9 mouse cellular contexts compared by ENCODE assay signal in genomic region chr5:125052237-125052602, GRCm38 (mm10). TPM values are rescaled to one million over a fixed set of nuclear protein-coding genes. Genes with fewer than 3 reads are reported as not detected.
A peak's percentile ranks its signal among the peaks of the same experiment; 100 is the strongest.
DNase-seq lines count a peak whose midpoint lies in the region; ATAC-seq lines count a peak whose summit lies in the region.
"Had no signal": no experiment of that assay in that cellular context is flagged by ENCODE, and none has a peak within 500 bp of the region (broad histone marks: within the 10 kb centered on the region; RNA-seq: fewer than 3 reads in every experiment).

No protein-coding gene starts in this region.

- H3K36me3 ChIP-seq in midbrain, embryonic 10.5 days: peaks cover 85% of the 10 kb centered on the region
- H3K36me3 ChIP-seq in midbrain, embryonic 16.5 days (ENCODE audit: control insufficient read depth, insufficient read depth, low read length): peaks cover 20% of the 10 kb centered on the region
- H3K36me3 ChIP-seq in liver, embryonic 15.5 days (replicated peaks): peaks cover 33% of the 10 kb centered on the region

- DNase-seq in midbrain, embryonic 10.5 days (ENCODE audit: low spot score): no peak
- DNase-seq in spleen, adult 18-20 months: peak; percentile 29 to 36
- no peak for DNase-seq in right cerebral cortex, postnatal 4 days
- no peak for DNase-seq in gastrocnemius, postnatal 14 days

- H3K4me1 ChIP-seq in midbrain, embryonic 10.5 days: peaks cover 57% of the 10 kb centered on the region
- peaks cover 13% of the 10 kb centered on the region for H3K4me1 ChIP-seq in midbrain, embryonic 16.5 days (ENCODE audit: control insufficient read depth, insufficient read depth, low read length)
- peaks cover 93% of the 10 kb centered on the region for H3K4me1 ChIP-seq in liver, embryonic 15.5 days (replicated peaks)

- H3K27ac ChIP-seq in midbrain, embryonic 10.5 days (replicated peaks): peak overlapping the region; percentile 64; the same call in 1 of the 2 replicates
- H3K27ac ChIP-seq in midbrain, embryonic 16.5 days (ENCODE audit: low read length): no peak overlapping the region
- H3K27ac ChIP-seq in liver, embryonic 15.5 days (replicated peaks): peak overlapping the region; percentile 73
- H3K27ac ChIP-seq: embryonic facial prominence, embryonic 13.5 days; kidney, postnatal 0 days had no signal

- no peaks in the 10 kb centered on the region for H3K9me3 ChIP-seq in midbrain, embryonic 10.5 days (replicated peaks)
- H3K9me3 ChIP-seq in midbrain, embryonic 16.5 days (replicated peaks; ENCODE audit: control insufficient read depth, low read length, poor library complexity, severe bottlenecking): no peaks in the 10 kb centered on the region
- no peaks in the 10 kb centered on the region for H3K9me3 ChIP-seq in liver, embryonic 15.5 days (replicated peaks)
- H3K9me3 ChIP-seq: embryonic facial prominence, embryonic 13.5 days had no signal

- intact Hi-C loops in gastrocnemius, postnatal 14 days (cut with DNase I; ENCODE audit: low total_unique reads): no loop called here

- peaks cover 2% of the 10 kb centered on the region; the same call in 1 of the 2 replicates for H3K27me3 ChIP-seq in midbrain, embryonic 10.5 days (ENCODE audit: low read depth, poor library complexity, severe bottlenecking)
- H3K27me3 ChIP-seq in midbrain, embryonic 16.5 days (ENCODE audit: control insufficient read depth, insufficient read depth, low read depth, low read length): no peaks in the 10 kb centered on the region
- H3K27me3 ChIP-seq in liver, embryonic 15.5 days: peaks cover 8% of the 10 kb centered on the region
- H3K27me3 ChIP-seq: embryonic facial prominence, embryonic 13.5 days had no signal

- no peak overlapping the region; the same call in 1 of the 2 replicates for H3K9ac ChIP-seq in midbrain, embryonic 16.5 days (ENCODE audit: low read depth, low read length)
- H3K9ac ChIP-seq in liver, embryonic 15.5 days: no peak overlapping the region
- H3K9ac ChIP-seq: embryonic facial prominence, embryonic 13.5 days had no signal

- 82% methylated on average over 10 of the region's 10 CpGs for WGBS in midbrain, embryonic 10.5 days
- WGBS in midbrain, embryonic 16.5 days: 81% methylated on average over 10 of the region's 10 CpGs
- WGBS in liver, embryonic 15.5 days (ENCODE audit: insufficient replicate concordance): 49% methylated on average over 10 of the region's 10 CpGs

- ATAC-seq in midbrain, embryonic 16.5 days: no peak
- peak; percentile 52 for ATAC-seq in granulocyte monocyte progenitor cell, adult 5-6 weeks (replicated peaks; ENCODE audit: poor library complexity, severe bottlenecking)
- ATAC-seq in liver, embryonic 15.5 days (ENCODE audit: insufficient read depth): no peak

- no peak overlapping the region for H3K4me2 ChIP-seq in midbrain, embryonic 16.5 days (ENCODE audit: low read length)
- peak overlapping the region; percentile 20; the same call in 1 of the 2 replicates for H3K4me2 ChIP-seq in liver, embryonic 15.5 days
- H3K4me2 ChIP-seq: embryonic facial prominence, embryonic 13.5 days had no signal

- no peak overlapping the region for H3K4me3 ChIP-seq in midbrain, embryonic 10.5 days
- no peak overlapping the region for H3K4me3 ChIP-seq in midbrain, embryonic 16.5 days (ENCODE audit: low read depth, low read length)
- no peak overlapping the region for H3K4me3 ChIP-seq in liver, embryonic 15.5 days (replicated peaks)
- H3K4me3 ChIP-seq: embryonic facial prominence, embryonic 13.5 days had no signal

RNA-seq across cellular contexts. Expression of gene Rflna, which starts 49.2 kb away (rescaled TPM):
- 6.8 TPM in 2 replicates for polyA plus RNA-seq in midbrain, embryonic 10.5 days (2016; fragmentation: Nextera tagmentation; extraction: Ambion mirVana)
- 4.9 and 7.1 TPM in 2 replicates for polyA plus RNA-seq in midbrain, embryonic 16.5 days (2015; fragmentation: Nextera tagmentation; extraction: Ambion mirVana)
- not detected in 2 replicates for total RNA-seq in granulocyte monocyte progenitor cell, adult 5-6 weeks (2014; fragmentation: Nextera tagmentation)
- not detected in 2 replicates for total RNA-seq in granulocyte monocyte progenitor cell, adult 5-6 weeks (2017)
- polyA plus RNA-seq in liver, embryonic 15.5 days (2015; fragmentation: Nextera tagmentation; extraction: Ambion mirVana): 0.20 and 0.22 TPM in 2 replicates
- total RNA-seq in gastrocnemius, postnatal 14 days (2021): under 1 TPM; 0.84 to 0.98 TPM

Comparison
In these comparisons a context has a peak if more than half of its experiments do, and no peak if none do; other contexts are left out.
1. DNase-seq: peak in spleen, adult 18-20 months (2 of 2); none in midbrain, embryonic 10.5 days (single experiment), right cerebral cortex, postnatal 4 days (single experiment) and gastrocnemius, postnatal 14 days (single experiment).